Mouse (Mus musculus): ENCODE measurements around the gene Camkk1. TPM values are rescaled to one million over a fixed set of nuclear protein-coding genes. Genes with fewer than 3 reads are reported as not detected.

Gene Camkk1
- polyA plus RNA-seq, 1 experiment from 2014 or later: 7.5 TPM

DNA sequence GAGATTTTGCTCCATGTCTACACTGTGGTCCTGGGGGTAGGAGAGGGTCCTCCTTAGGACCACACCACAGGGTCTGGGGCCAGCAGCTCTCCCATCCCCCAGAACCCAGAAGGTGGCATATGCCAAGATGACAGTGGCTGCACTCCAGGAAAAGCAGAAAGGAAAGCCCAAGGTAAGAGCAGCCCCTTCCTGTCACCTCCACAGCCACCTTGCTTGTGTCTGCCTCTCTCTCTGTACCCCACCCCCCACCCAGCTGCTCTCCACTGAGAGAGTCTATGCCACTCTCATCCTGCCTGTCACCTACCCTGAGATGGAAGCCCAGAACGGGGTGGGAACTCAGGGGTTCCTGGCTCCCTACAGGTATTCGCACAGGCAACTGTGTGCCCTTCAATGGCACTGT lies 10.0 kb upstream of the Camkk1 start:
- Histone ChIP-seq H3K4me2 (ENCODE audit: low read depth, low read length) (no peak overlapping the region), H3K27ac (ENCODE audit: low read length) (no peak overlapping the region), H3K27me3 (ENCODE audit: control insufficient read depth, insufficient read depth, low read depth, low read length) (no peaks in the 10 kb centered on the region), H3K4me3 (ENCODE audit: low read length) (no peak overlapping the region), H3K9ac (ENCODE audit: low read length) (no peak overlapping the region), H3K9me3 (ENCODE audit: control insufficient read depth, low read length) (no peaks in the 10 kb centered on the region), H3K4me1 (replicated peaks; ENCODE audit: control insufficient read depth, insufficient read depth, low read length) (peaks cover 6% of the 10 kb centered on the region), H3K36me3 (ENCODE audit: control insufficient read depth, insufficient read depth, low read length) (no peaks in the 10 kb centered on the region)
- ATAC-seq (ENCODE audit: low read depth): no peak
- WGBS: 62% methylated on average over 2 of the region's 2 CpGs

GRCm38 (mm10) chr11:73009531-73010274 lies 9.1 kb upstream of the Camkk1 start:
- peaks cover 6% of the 10 kb centered on the region for H3K4me1 ChIP-seq (replicated peaks; ENCODE audit: control insufficient read depth, insufficient read depth, low read length)
- no peak for ATAC-seq (ENCODE audit: low read depth)
- no peak overlapping the region for H3K4me2 ChIP-seq (ENCODE audit: low read depth, low read length)
- H3K9me3 ChIP-seq (ENCODE audit: control insufficient read depth, low read length): no peaks in the 10 kb centered on the region
- no peak overlapping the region for H3K27ac ChIP-seq (ENCODE audit: low read length)
- H3K27me3 ChIP-seq (ENCODE audit: control insufficient read depth, insufficient read depth, low read depth, low read length): no peaks in the 10 kb centered on the region
- no peaks in the 10 kb centered on the region for H3K36me3 ChIP-seq (ENCODE audit: control insufficient read depth, insufficient read depth, low read length)
- H3K4me3 ChIP-seq (ENCODE audit: low read length): no peak overlapping the region
- no peak overlapping the region for H3K9ac ChIP-seq (ENCODE audit: low read length)
- WGBS: 47% methylated on average over 13 of the region's 13 CpGs

- no peak overlapping the region for H3K4me3 ChIP-seq (ENCODE audit: low read length)
- no peak overlapping the region for H3K27ac ChIP-seq (ENCODE audit: low read length)
- WGBS: 70% methylated on average over 5 of the region's 5 CpGs
- no peak overlapping the region for H3K4me2 ChIP-seq (ENCODE audit: low read depth, low read length)
- H3K4me1 ChIP-seq (replicated peaks; ENCODE audit: control insufficient read depth, insufficient read depth, low read length): peaks cover 18% of the 10 kb centered on the region
- H3K36me3 ChIP-seq (ENCODE audit: control insufficient read depth, insufficient read depth, low read length): no peaks in the 10 kb centered on the region
- no peaks in the 10 kb centered on the region for H3K27me3 ChIP-seq (ENCODE audit: control insufficient read depth, insufficient read depth, low read depth, low read length)
- H3K9me3 ChIP-seq (ENCODE audit: control insufficient read depth, low read length): no peaks in the 10 kb centered on the region
- no peak for ATAC-seq (ENCODE audit: low read depth)
- no peak overlapping the region for H3K9ac ChIP-seq (ENCODE audit: low read length)
Measured at GRCm38 (mm10) chr11:73013981-73014380, 4.8 kb upstream of the Camkk1 start.

- peaks cover 7% of the 10 kb centered on the region for H3K27me3 ChIP-seq (ENCODE audit: control insufficient read depth, insufficient read depth, low read depth, low read length)
- no peaks in the 10 kb centered on the region for H3K9me3 ChIP-seq (ENCODE audit: control insufficient read depth, low read length)
- WGBS: 78% methylated on average over 4 of the region's 4 CpGs
- H3K36me3 ChIP-seq (ENCODE audit: control insufficient read depth, insufficient read depth, low read length): no peaks in the 10 kb centered on the region
- no peak overlapping the region for H3K4me2 ChIP-seq (ENCODE audit: low read depth, low read length)
- H3K4me1 ChIP-seq (replicated peaks; ENCODE audit: control insufficient read depth, insufficient read depth, low read length): peaks cover 24% of the 10 kb centered on the region
- H3K9ac ChIP-seq (ENCODE audit: low read length): no peak overlapping the region
- no peak overlapping the region for H3K27ac ChIP-seq (ENCODE audit: low read length)
- H3K4me3 ChIP-seq (ENCODE audit: low read length): no peak overlapping the region
- ATAC-seq (ENCODE audit: low read depth): no peak
Measured at GRCm38 (mm10) chr11:73014831-73015344, 3.9 kb upstream of the Camkk1 start.

GRCm38 (mm10) chr11:73015391-73016102 lies 3.3 kb upstream of the Camkk1 start:
- H3K9ac ChIP-seq (ENCODE audit: low read length): no peak overlapping the region
- H3K4me1 ChIP-seq (replicated peaks; ENCODE audit: control insufficient read depth, insufficient read depth, low read length): peaks cover 24% of the 10 kb centered on the region
- no peak overlapping the region for H3K4me3 ChIP-seq (ENCODE audit: low read length)
- no peak overlapping the region for H3K27ac ChIP-seq (ENCODE audit: low read length)
- WGBS: 47% methylated on average over 5 of the region's 5 CpGs
- no peaks in the 10 kb centered on the region for H3K9me3 ChIP-seq (ENCODE audit: control insufficient read depth, low read length)
- H3K27me3 ChIP-seq (ENCODE audit: control insufficient read depth, insufficient read depth, low read depth, low read length): peaks cover 13% of the 10 kb centered on the region
- no peak overlapping the region for H3K4me2 ChIP-seq (ENCODE audit: low read depth, low read length)
- no peak for ATAC-seq (ENCODE audit: low read depth)
- no peaks in the 10 kb centered on the region for H3K36me3 ChIP-seq (ENCODE audit: control insufficient read depth, insufficient read depth, low read length)

- no peaks in the 10 kb centered on the region for H3K9me3 ChIP-seq (ENCODE audit: control insufficient read depth, low read length)
- H3K4me3 ChIP-seq (ENCODE audit: low read length): no peak overlapping the region
- H3K4me1 ChIP-seq (replicated peaks; ENCODE audit: control insufficient read depth, insufficient read depth, low read length): peaks cover 24% of the 10 kb centered on the region
- H3K4me2 ChIP-seq (ENCODE audit: low read depth, low read length): no peak overlapping the region
- peaks cover 18% of the 10 kb centered on the region for H3K27me3 ChIP-seq (ENCODE audit: control insufficient read depth, insufficient read depth, low read depth, low read length)
- no peaks in the 10 kb centered on the region for H3K36me3 ChIP-seq (ENCODE audit: control insufficient read depth, insufficient read depth, low read length)
- H3K27ac ChIP-seq (ENCODE audit: low read length): no peak overlapping the region
- WGBS: 66% methylated on average over 6 of the region's 6 CpGs
- no peak overlapping the region for H3K9ac ChIP-seq (ENCODE audit: low read length)
- no peak for ATAC-seq (ENCODE audit: low read depth)
Measured at GRCm38 (mm10) chr11:73016103-73016420, 2.7 kb upstream of the Camkk1 start.

- Histone ChIP-seq H3K27me3 (ENCODE audit: control insufficient read depth, insufficient read depth, low read depth, low read length) (peaks cover 19% of the 10 kb centered on the region), H3K4me1 (replicated peaks; ENCODE audit: control insufficient read depth, insufficient read depth, low read length) (peaks cover 29% of the 10 kb centered on the region)
Measured at GRCm38 (mm10) chr11:73019147-73019795, 463 bp downstream of the Camkk1 start.

GRCm38 (mm10) chr11:73020953-73021800 lies 2.4 kb downstream of the Camkk1 start:
- H3K9ac ChIP-seq (ENCODE audit: low read length): no peak overlapping the region
- WGBS: 53% methylated on average over 7 of the region's 7 CpGs
- peaks cover 30% of the 10 kb centered on the region for H3K4me1 ChIP-seq (replicated peaks; ENCODE audit: control insufficient read depth, insufficient read depth, low read length)
- ATAC-seq (ENCODE audit: low read depth): no peak
- H3K27me3 ChIP-seq (ENCODE audit: control insufficient read depth, insufficient read depth, low read depth, low read length): peaks cover 19% of the 10 kb centered on the region
- H3K4me2 ChIP-seq (ENCODE audit: low read depth, low read length): no peak overlapping the region
- no peak overlapping the region for H3K4me3 ChIP-seq (ENCODE audit: low read length)
- H3K36me3 ChIP-seq (ENCODE audit: control insufficient read depth, insufficient read depth, low read length): no peaks in the 10 kb centered on the region
- H3K27ac ChIP-seq (ENCODE audit: low read length): no peak overlapping the region
- no peaks in the 10 kb centered on the region for H3K9me3 ChIP-seq (ENCODE audit: control insufficient read depth, low read length)

More at GRCm38 (mm10) chr11:73019147-73019795, 463 bp downstream of the Camkk1 start:
- ATAC-seq (ENCODE audit: low read depth): peak; percentile 15
- peak overlapping the region; percentile 67 for H3K9ac ChIP-seq (ENCODE audit: low read length)
- H3K4me3 ChIP-seq (ENCODE audit: low read length): peak overlapping the region; percentile 70
- H3K9me3 ChIP-seq (ENCODE audit: control insufficient read depth, low read length): no peaks in the 10 kb centered on the region
- H3K4me2 ChIP-seq (ENCODE audit: low read depth, low read length): peak overlapping the region; percentile 99
- H3K36me3 ChIP-seq (ENCODE audit: control insufficient read depth, insufficient read depth, low read length): no peaks in the 10 kb centered on the region
- under 1% methylated on average over 46 of the region's 46 CpGs for WGBS
- H3K27ac ChIP-seq (ENCODE audit: low read length): no peak overlapping the region

Measured in lung, embryonic 16.5 days (tissue).